8 mouse cellular contexts compared by ENCODE assay signal in the genomic region with DNA sequence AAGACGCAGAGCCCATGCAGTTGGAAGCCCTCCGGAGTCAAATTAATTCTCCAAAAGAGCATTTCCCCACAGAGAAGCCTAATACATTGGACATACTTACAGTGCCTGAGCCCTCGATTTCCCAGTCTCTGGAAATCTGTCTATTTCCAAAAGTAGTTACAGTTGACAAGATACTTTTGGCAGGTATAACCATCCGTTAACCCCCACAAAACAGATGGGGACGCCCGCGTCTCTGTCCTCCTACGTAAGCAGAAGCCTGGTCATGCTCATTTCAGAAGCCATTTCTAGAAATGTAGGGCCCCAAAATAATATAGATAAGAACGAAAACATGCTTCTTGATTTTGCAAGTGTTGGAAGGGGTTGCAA. TPM values are rescaled to one million over a fixed set of nuclear protein-coding genes. Genes with fewer than 3 reads are reported as not detected.
DNase-seq lines count a peak whose midpoint lies in the region; ATAC-seq and TF ChIP-seq lines count a peak whose summit lies in the region.

No protein-coding gene starts in this region.

- DNase-seq in kidney, adult 18-20 months: no peak
- DNase-seq in hindbrain, postnatal 0 days (ENCODE audit: low spot score): peak; percentile 29
- no peak for DNase-seq in liver, postnatal 0 days
- no peak for DNase-seq in ovary, adult 18-20 months (ENCODE audit: low spot score)
- DNase-seq in kidney, postnatal 25 days: no peak
- no peak for DNase-seq in lung, postnatal 10 days

- peak overlapping the region; percentile 66 for H3K4me2 ChIP-seq in kidney, embryonic 14.5 days (replicated peaks; ENCODE audit: low read depth, low read length)
- peak overlapping the region; percentile 91 for H3K4me2 ChIP-seq in hindbrain, postnatal 0 days (ENCODE audit: low read depth, low read length)
- H3K4me2 ChIP-seq in liver, postnatal 0 days (ENCODE audit: low read depth, low read length): peak overlapping the region; percentile 90

- peak overlapping the region; percentile 67 for H3K9ac ChIP-seq in kidney, embryonic 14.5 days (ENCODE audit: low read depth, low read length)
- H3K9ac ChIP-seq in hindbrain, postnatal 0 days (replicated peaks; ENCODE audit: low read length): peak overlapping the region; percentile 74
- peak overlapping the region; percentile 62 for H3K9ac ChIP-seq in liver, postnatal 0 days (replicated peaks)

- 40% methylated on average over 9 of the region's 9 CpGs for WGBS in kidney, embryonic 14.5 days
- WGBS in hindbrain, postnatal 0 days: 25% methylated on average over 9 of the region's 9 CpGs
- 43% methylated on average over 9 of the region's 9 CpGs for WGBS in liver, postnatal 0 days (ENCODE audit: insufficient replicate concordance)

- no peak for ATAC-seq in kidney, embryonic 14.5 days (ENCODE audit: low FRiP score, low TSS enrichment)
- ATAC-seq in hindbrain, postnatal 0 days: no peak
- no peak for ATAC-seq in liver, postnatal 0 days

- peaks cover 18% of the 10 kb centered on the region; the same call in 1 of the 2 replicates for H3K36me3 ChIP-seq in kidney, embryonic 14.5 days (ENCODE audit: control insufficient read depth, insufficient read depth, low read length)
- peaks cover 15% of the 10 kb centered on the region; the same call in 1 of the 2 replicates for H3K36me3 ChIP-seq in hindbrain, postnatal 0 days (ENCODE audit: insufficient read depth, low read length)
- peaks cover 9% of the 10 kb centered on the region for H3K36me3 ChIP-seq in liver, postnatal 0 days (replicated peaks; ENCODE audit: insufficient read depth, low read length)

- TF ChIP-seq CTCF in cortical plate, adult 2 months (IDR thresholded peaks at IDR 0.05; ENCODE audit: extremely low read depth, insufficient read depth, low read length): no peak
- TF ChIP-seq CTCF in hindbrain, postnatal 0 days (IDR thresholded peaks at IDR 0.05; ENCODE audit: low read depth): no peak
- TF ChIP-seq CTCF in liver, postnatal 0 days (IDR thresholded peaks at IDR 0.05; ENCODE audit: low read depth): no peak

- H3K4me3 ChIP-seq in kidney, embryonic 14.5 days (ENCODE audit: low read length): peak overlapping the region; percentile 64
- H3K4me3 ChIP-seq in cortical plate, adult 2 months (ENCODE audit: insufficient read depth, low read length): peak overlapping the region; percentile 79
- H3K4me3 ChIP-seq in hindbrain, postnatal 0 days (ENCODE audit: low read length): peak overlapping the region; percentile 72
- H3K4me3 ChIP-seq in liver, postnatal 0 days (ENCODE audit: low read depth, low read length): peak overlapping the region; percentile 64

- TF ChIP-seq POLR2A in cortical plate, adult 2 months (IDR thresholded peaks at IDR 0.05; ENCODE audit: extremely low read depth, insufficient read depth, low read length): no peak

- H3K27me3 ChIP-seq in kidney, embryonic 14.5 days (ENCODE audit: control insufficient read depth, insufficient read depth, low read length): no peaks in the 10 kb centered on the region
- H3K27me3 ChIP-seq in hindbrain, postnatal 0 days (ENCODE audit: insufficient read depth, low read length): no peaks in the 10 kb centered on the region
- no peaks in the 10 kb centered on the region for H3K27me3 ChIP-seq in liver, postnatal 0 days (ENCODE audit: insufficient read depth, low read length)

- no peaks in the 10 kb centered on the region for H3K9me3 ChIP-seq in kidney, embryonic 14.5 days (ENCODE audit: control insufficient read depth, low read length)
- no peaks in the 10 kb centered on the region for H3K9me3 ChIP-seq in hindbrain, postnatal 0 days (ENCODE audit: low read length)
- no peaks in the 10 kb centered on the region for H3K9me3 ChIP-seq in liver, postnatal 0 days (ENCODE audit: low read length)

- peaks cover 7% of the 10 kb centered on the region; the same call in 1 of the 2 replicates for H3K4me1 ChIP-seq in kidney, embryonic 14.5 days (ENCODE audit: control insufficient read depth, insufficient read depth, low read length)
- H3K4me1 ChIP-seq in cortical plate, adult 2 months (ENCODE audit: control insufficient read depth, insufficient read depth, low read length): peaks cover 4% of the 10 kb centered on the region; the same call in 1 of the 2 replicates
- H3K4me1 ChIP-seq in hindbrain, postnatal 0 days (ENCODE audit: insufficient read depth, low read length): no peaks in the 10 kb centered on the region
- H3K4me1 ChIP-seq in liver, postnatal 0 days (ENCODE audit: insufficient read depth): peaks cover 15% of the 10 kb centered on the region

- H3K27ac ChIP-seq in kidney, embryonic 14.5 days (ENCODE audit: low read depth, low read length): no peak overlapping the region
- peak overlapping the region; percentile 88 for H3K27ac ChIP-seq in cortical plate, adult 2 months (ENCODE audit: insufficient read depth, low read length)
- H3K27ac ChIP-seq in hindbrain, postnatal 0 days: peak overlapping the region; percentile 76; the same call in 1 of the 2 replicates
- no peak overlapping the region for H3K27ac ChIP-seq in liver, postnatal 0 days (ENCODE audit: low read depth)

- TF ChIP-seq EP300 in liver, postnatal 0 days (IDR thresholded peaks at IDR 0.05; ENCODE audit: low read depth): no peak

RNA-seq across cellular contexts. Expression of a gene that starts 0.6 kb away (rescaled TPM):
- polyA plus RNA-seq in kidney, embryonic 14.5 days (2014; fragmentation: Nextera tagmentation; extraction: Ambion mirVana): 17.7 and 19.6 TPM in 2 replicates
- 20.3 and 21.4 TPM in 2 replicates for polyA plus RNA-seq in cortical plate, adult 2 months (2012; rRNA removed)
- total RNA-seq in hindbrain, postnatal 0 days (2014; rRNA removed): 12.7 and 20.2 TPM in 2 replicates
- polyA plus RNA-seq in hindbrain, postnatal 0 days (2015; fragmentation: Nextera tagmentation; extraction: Ambion mirVana): 43.4 and 46.6 TPM in 2 replicates
- polyA plus RNA-seq in liver, postnatal 0 days (2015; fragmentation: Nextera tagmentation; extraction: Ambion mirVana): 0.90 and 1.5 TPM in 2 replicates

RNA-seq across cellular contexts. Expression of a gene that starts 12.3 kb away (rescaled TPM):
- 154 and 177 TPM in 2 replicates for polyA plus RNA-seq in kidney, embryonic 14.5 days (2014; fragmentation: Nextera tagmentation; extraction: Ambion mirVana)
- polyA plus RNA-seq in cortical plate, adult 2 months (2012; rRNA removed): 65.7 and 73.3 TPM in 2 replicates
- 33.9 and 45.1 TPM in 2 replicates for total RNA-seq in hindbrain, postnatal 0 days (2014; rRNA removed)
- polyA plus RNA-seq in hindbrain, postnatal 0 days (2015; fragmentation: Nextera tagmentation; extraction: Ambion mirVana): 130 and 142 TPM in 2 replicates
- polyA plus RNA-seq in liver, postnatal 0 days (2015; fragmentation: Nextera tagmentation; extraction: Ambion mirVana): 57.2 and 58.1 TPM in 2 replicates

RNA-seq across cellular contexts. Expression of a gene that starts 34.6 kb away (rescaled TPM):
- 0.61 and 1.2 TPM in 2 replicates for polyA plus RNA-seq in kidney, embryonic 14.5 days (2014; fragmentation: Nextera tagmentation; extraction: Ambion mirVana)
- 6.6 and 6.8 TPM in 2 replicates for polyA plus RNA-seq in cortical plate, adult 2 months (2012; rRNA removed)
- 0.93 and 1.7 TPM in 2 replicates for total RNA-seq in hindbrain, postnatal 0 days (2014; rRNA removed)
- 0.91 and 0.95 TPM in 2 replicates for polyA plus RNA-seq in hindbrain, postnatal 0 days (2015; fragmentation: Nextera tagmentation; extraction: Ambion mirVana)
- 2.3 and 2.8 TPM in 2 replicates for polyA plus RNA-seq in liver, postnatal 0 days (2015; fragmentation: Nextera tagmentation; extraction: Ambion mirVana)

RNA-seq across cellular contexts. Expression of a gene that starts 37.4 kb away (rescaled TPM):
- 47.3 and 52.4 TPM in 2 replicates for polyA plus RNA-seq in kidney, embryonic 14.5 days (2014; fragmentation: Nextera tagmentation; extraction: Ambion mirVana)
- polyA plus RNA-seq in cortical plate, adult 2 months (2012; rRNA removed): 25.5 TPM in 2 replicates
- 25.1 and 54.7 TPM in 2 replicates for total RNA-seq in hindbrain, postnatal 0 days (2014; rRNA removed)
- 42.8 and 42.9 TPM in 2 replicates for polyA plus RNA-seq in hindbrain, postnatal 0 days (2015; fragmentation: Nextera tagmentation; extraction: Ambion mirVana)
- 24.7 and 27.7 TPM in 2 replicates for polyA plus RNA-seq in liver, postnatal 0 days (2015; fragmentation: Nextera tagmentation; extraction: Ambion mirVana)

RNA-seq across cellular contexts. Expression of a gene that starts 44.8 kb away (rescaled TPM):
- polyA plus RNA-seq in kidney, embryonic 14.5 days (2014; fragmentation: Nextera tagmentation; extraction: Ambion mirVana): 19.1 and 24.9 TPM in 2 replicates
- 15.9 and 17.5 TPM in 2 replicates for polyA plus RNA-seq in cortical plate, adult 2 months (2012; rRNA removed)
- 19.9 and 23.3 TPM in 2 replicates for total RNA-seq in hindbrain, postnatal 0 days (2014; rRNA removed)
- polyA plus RNA-seq in hindbrain, postnatal 0 days (2015; fragmentation: Nextera tagmentation; extraction: Ambion mirVana): 17.6 and 19.7 TPM in 2 replicates
- 11.3 and 12.1 TPM in 2 replicates for polyA plus RNA-seq in liver, postnatal 0 days (2015; fragmentation: Nextera tagmentation; extraction: Ambion mirVana)

Comparison
In these comparisons a context has a peak if more than half of its experiments do, and no peak if none do; other contexts are left out.
1. H3K27ac ChIP-seq: peak in cortical plate, adult 2 months (single experiment) and hindbrain, postnatal 0 days (single experiment); none in kidney, embryonic 14.5 days (single experiment) and liver, postnatal 0 days (single experiment).
2. Peak in every context shown above with its lines, with median percentiles within 50 percentile points of each other: H3K4me2 ChIP-seq, H3K4me3 ChIP-seq and H3K9ac ChIP-seq.